ENCODE assay signal across 11 mouse cellular contexts in genomic region chr5:116208741-116209368, GRCm38 (mm10).
DNase-seq lines count a peak whose midpoint lies in the region; ATAC-seq lines count a peak whose summit lies in the region.
"Had no signal": no experiment of that assay in that cellular context is flagged by ENCODE, and none has a peak within 500 bp of the region (broad histone marks: within the 10 kb centered on the region; RNA-seq: fewer than 3 reads in every experiment).

No protein-coding gene starts in this region.

- peak overlapping the region; percentile 76 for H3K27ac ChIP-seq in hindbrain, embryonic 10.5 days

- 31% methylated on average over 16 of the region's 16 CpGs for WGBS in hindbrain, embryonic 10.5 days

- no peaks in the 10 kb centered on the region for H3K36me3 ChIP-seq in hindbrain, embryonic 10.5 days

- peaks cover 8% of the 10 kb centered on the region; the same call in 1 of the 2 replicates for H3K27me3 ChIP-seq in hindbrain, embryonic 10.5 days (ENCODE audit: insufficient read depth, poor library complexity, severe bottlenecking)

- peak overlapping the region; percentile 16; the same call in 1 of the 2 replicates for H3K4me3 ChIP-seq in hindbrain, embryonic 10.5 days

- ATAC-seq in frontal cortex, adult (ENCODE audit: low TSS enrichment) = no peak; the same call in 1 of the 2 replicates
- ATAC-seq in granulocyte monocyte progenitor cell, adult 5-6 weeks (replicated peaks; ENCODE audit: poor library complexity, severe bottlenecking) = no peak

- DNase-seq in frontal cortex, postnatal 14 days (ENCODE audit: low spot score in 2 of 2) = peak; percentile 14 to 23
- peak; percentile 70 for DNase-seq in hindbrain, embryonic 10.5 days (ENCODE audit: low spot score)
- DNase-seq in left cerebral cortex, postnatal 4 days = peak; percentile 24
- DNase-seq in right cerebral cortex, adult 2 months (ENCODE audit: low spot score in 2 of 2) = peak; percentile 31
- no peak for DNase-seq in adrenal gland, postnatal 25 days
- no peak for DNase-seq in urinary bladder, postnatal 10 days (ENCODE audit: low spot score)
- DNase-seq: cerebellum, adult 9-10 months; kidney, postnatal 14 days; thymus, postnatal 36 days had no signal

- H3K9me3 ChIP-seq in hindbrain, embryonic 10.5 days = no peaks in the 10 kb centered on the region

- peaks cover 47% of the 10 kb centered on the region for H3K4me1 ChIP-seq in hindbrain, embryonic 10.5 days (replicated peaks)

- intact Hi-C loops in left cerebral cortex, postnatal 4 days (cut with DNase I) = no loop called here

Comparison
In these comparisons a context has a peak if more than half of its experiments do, and no peak if none do; other contexts are left out.
1. DNase-seq: peak in frontal cortex, postnatal 14 days (2 of 2), hindbrain, embryonic 10.5 days (single experiment), left cerebral cortex, postnatal 4 days (single experiment) and right cerebral cortex, adult 2 months (2 of 2); none in adrenal gland, postnatal 25 days (single experiment) and urinary bladder, postnatal 10 days (single experiment).